Comparison of ENCODE assay signal across 8 mouse cellular contexts in the genomic region with DNA sequence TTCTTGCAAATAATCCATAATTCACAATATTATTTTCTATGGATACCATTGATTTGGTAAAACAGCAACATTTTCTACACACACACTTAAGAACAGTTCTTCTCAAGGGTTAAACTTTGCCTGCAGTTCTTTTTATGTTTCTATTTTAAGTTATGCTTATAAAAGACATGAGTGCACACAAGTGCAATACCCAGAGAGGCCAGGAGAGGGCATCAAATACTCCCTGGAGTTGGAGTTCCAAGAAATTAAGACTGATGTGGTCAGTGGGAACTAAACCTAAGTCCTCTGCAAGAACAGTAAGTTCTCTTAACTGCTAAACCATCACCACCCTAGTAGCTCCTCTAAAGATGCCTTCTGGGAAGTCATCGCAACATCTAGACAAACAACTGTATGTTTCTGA.
DNase-seq lines count a peak whose midpoint lies in the region; ATAC-seq lines count a peak whose summit lies in the region.

No protein-coding gene starts in this region.

- peak; percentile 23 for DNase-seq in heart, postnatal 4 days
- no peak for DNase-seq in heart, adult 9 months (ENCODE audit: low spot score in 2 of 2)
- DNase-seq in A20 (ENCODE audit: low read depth, low spot score) (peak; percentile 1), MN1 (ENCODE audit: low spot score) (no peak)
- peak; percentile 54 for DNase-seq in adrenal gland, postnatal 14 days
- peak; percentile 53 for DNase-seq in forelimb bud, embryonic 11.5 days (ENCODE audit: low read depth, low spot score)
- DNase-seq in left cerebral cortex, postnatal 25 days (ENCODE audit: low spot score in 2 of 2), result peak; percentile 38 to 46

- intact Hi-C loops in left cerebral cortex, postnatal 25 days (cut with DNase I), result loop anchor here (2.0 kb wide), 1 partner anchor 62 kb away; no protein-coding TSS in a partner anchor

- ATAC-seq in monocyte, adult 5-6 weeks (replicated peaks; ENCODE audit: insufficient number of reproducible peaks, low FRiP score, low TSS enrichment, poor library complexity, severe bottlenecking), result no peak

Comparison
In these comparisons a context has a peak if more than half of its experiments do, and no peak if none do; other contexts are left out.
1. DNase-seq: peak in heart, postnatal 4 days (single experiment), A20 (single experiment), adrenal gland, postnatal 14 days (single experiment), forelimb bud, embryonic 11.5 days (single experiment) and left cerebral cortex, postnatal 25 days (2 of 2); none in heart, adult 9 months (0 of 2) and MN1 (single experiment).